Mouse (Mus musculus) neural tube, embryonic 13.5 days (tissue): Measurements from ENCODE around the gene Hsfy2. TPM values are rescaled to one million over a fixed set of nuclear protein-coding genes. Genes with fewer than 3 reads are reported as not detected.

Experiments
- ATAC-seq: fragments of 200-750 bp; cut with Nextera tagmentation; 2 replicates; pipeline ENCODE4 v1.8.0; 2017; ENCODE audit warnings: low read depth, mild to moderate bottlenecking, moderate TSS enrichment, moderate library complexity
- H3K27ac ChIP-seq: fragments of 300-500 bp; sonication (generic); replicated peaks from 2 replicates; pipeline ENCODE4 v1.5.1; 2015; ENCODE audit warnings: moderate library complexity, mild to moderate bottlenecking, inconsistent platforms
- H3K27me3 ChIP-seq: fragments of 300-500 bp; sonication (generic); 2 replicates; pipeline ENCODE4 v1.6.1; 2015; ENCODE audit warnings: mild to moderate bottlenecking, inconsistent platforms
- H3K36me3 ChIP-seq: fragments of 300-500 bp; sonication (generic); 2 replicates; pipeline ENCODE4 v1.6.1; 2015; ENCODE audit warnings: mild to moderate bottlenecking, inconsistent platforms
- H3K4me1 ChIP-seq: fragments of 300-500 bp; sonication (generic); replicated peaks from 2 replicates; pipeline ENCODE4 v1.6.1; 2015; ENCODE audit warnings: inconsistent platforms
- H3K4me2 ChIP-seq: fragments of 300-500 bp; sonication (generic); 2 replicates; pipeline ENCODE4 v1.6.1; 2015; ENCODE audit warnings: inconsistent platforms, mild to moderate bottlenecking, moderate library complexity
- H3K4me3 ChIP-seq: fragments of 300-500 bp; sonication (generic); 2 replicates; pipeline ENCODE4 v1.5.1; 2015; ENCODE audit warnings: mild to moderate bottlenecking, inconsistent platforms
- H3K9ac ChIP-seq: fragments of 300-500 bp; sonication (generic); 2 replicates; pipeline ENCODE4 v1.6.1; 2015; ENCODE audit warnings: moderate library complexity, mild to moderate bottlenecking, inconsistent platforms
- H3K9me3 ChIP-seq: fragments of 300-500 bp; sonication (generic); 2 replicates; pipeline ENCODE4 v1.6.1; 2016; ENCODE audit warnings: inconsistent platforms
- WGBS: fragments of 180-500 bp; shearing (Covaris S2); methylation state at CpG from one replicate; pipeline ENCODE4 v1.1.7; 2015; 5-methylcytosine and 5-hydroxymethylcytosine counted together
- polyA plus RNA-seq: library from polyadenylated mRNA; unstranded; fragments of >200 nt; fragmentation: Nextera tagmentation; extraction: Ambion mirVana; gene quantifications from 2 replicates; pipeline ENCODE4 v1.2.1, GENCODE M21; 2015

The Hsfy2 gene
- not detected in 2 replicates for polyA plus RNA-seq

DNA sequence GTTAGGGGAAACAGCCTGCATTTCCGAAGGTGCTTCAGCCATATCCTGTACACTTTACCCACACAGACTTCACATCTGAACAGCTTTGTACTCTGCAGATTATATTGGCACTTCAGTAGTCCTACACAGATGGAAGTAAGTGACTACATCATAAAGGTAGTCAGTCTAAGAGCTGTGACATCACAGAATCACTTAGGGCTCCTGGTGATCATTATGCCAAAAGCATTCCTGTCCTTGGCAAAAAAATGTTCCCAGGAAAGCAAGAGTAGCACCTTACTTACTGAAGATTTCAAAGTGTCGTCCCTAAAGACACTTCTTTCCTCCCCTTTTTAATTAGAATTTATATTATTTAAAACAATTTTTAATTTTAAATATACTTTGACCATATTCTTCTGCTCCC, at the start of gene Hsfy2:
TSS of gene Hsfy2 (minus strand) at position 101 of the 400 bp plus-strand sequence.
- H3K4me1 ChIP-seq: no peaks in the 10 kb centered on the region
- no peaks in the 10 kb centered on the region for H3K9me3 ChIP-seq
- ATAC-seq: no peak
- H3K27me3 ChIP-seq: no peaks in the 10 kb centered on the region
- no peak within 1 kb of the TSS for H3K4me2 ChIP-seq
- H3K27ac ChIP-seq: no peak within 1 kb of the TSS
- no peak within 1 kb of the TSS for H3K4me3 ChIP-seq
- 88% methylated on average over 2 of the region's 2 CpGs for WGBS
- H3K36me3 ChIP-seq: no peaks in the 10 kb centered on the region
- no peak within 1 kb of the TSS for H3K9ac ChIP-seq

DNA sequence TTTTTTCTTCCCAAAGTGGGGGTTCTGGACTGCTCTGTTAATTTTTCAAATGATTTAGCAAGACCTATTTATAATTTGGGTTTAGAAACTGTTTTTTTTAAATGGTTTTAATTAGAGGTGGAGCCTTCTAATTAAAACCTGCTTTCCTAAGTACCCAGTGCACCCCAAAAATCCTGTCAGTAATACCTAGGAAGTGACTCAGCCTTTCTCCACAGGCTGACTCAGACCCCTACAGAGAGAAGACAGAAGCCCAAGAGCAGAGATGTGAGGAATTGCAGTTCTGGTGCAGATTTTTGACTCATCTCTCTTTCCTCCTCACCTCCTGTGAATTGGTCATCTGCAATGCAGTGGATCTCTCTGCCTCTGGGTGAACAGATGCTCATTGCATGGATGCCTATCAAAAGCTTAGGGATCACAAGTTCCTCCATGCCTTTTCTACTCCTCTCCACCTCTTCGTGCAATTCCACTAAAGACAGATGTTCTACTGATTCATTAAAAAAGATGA, 47.9 kb upstream of the Hsfy2 start:
- H3K27me3 ChIP-seq: no peaks in the 10 kb centered on the region
- H3K36me3 ChIP-seq: no peaks in the 10 kb centered on the region
- WGBS: 93% methylated on average over 1 of the region's 1 CpGs
- H3K4me2 ChIP-seq: no peak overlapping the region
- H3K4me1 ChIP-seq: no peaks in the 10 kb centered on the region
- H3K9me3 ChIP-seq: no peaks in the 10 kb centered on the region
- H3K4me3 ChIP-seq: no peak overlapping the region
- no peak overlapping the region for H3K27ac ChIP-seq
- ATAC-seq: no peak
- no peak overlapping the region for H3K9ac ChIP-seq

DNA sequence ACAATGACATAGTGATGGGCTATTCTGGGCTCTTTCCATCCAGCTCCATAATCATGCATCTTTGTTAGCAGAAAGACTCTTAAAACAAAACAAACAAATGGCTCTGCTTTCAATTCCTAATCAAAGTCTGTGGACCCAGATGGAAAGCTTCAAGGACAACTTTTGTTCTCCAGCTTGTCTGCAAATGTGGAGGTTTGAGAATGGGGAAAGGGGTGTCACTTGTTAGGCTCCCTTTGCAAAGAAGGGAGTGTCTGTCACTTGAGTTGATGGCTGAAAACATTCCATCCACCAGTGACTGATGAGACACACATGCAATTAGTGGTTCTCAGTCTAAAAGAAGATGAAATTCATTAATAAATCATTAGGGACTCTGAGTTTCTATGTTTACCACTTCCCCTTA, 47.3 kb upstream of the Hsfy2 start:
- ATAC-seq: no peak
- Histone ChIP-seq H3K4me2 (no peak overlapping the region), H3K9me3 (no peaks in the 10 kb centered on the region)

GRCm38 (mm10) chr1:56681258-56681657, 44.0 kb upstream of the Hsfy2 start:
- 82% methylated on average over 2 of the region's 2 CpGs for WGBS
- ATAC-seq: no peak
- Histone ChIP-seq H3K4me1 (no peaks in the 10 kb centered on the region), H3K27me3 (no peaks in the 10 kb centered on the region), H3K27ac (no peak overlapping the region), H3K4me3 (no peak overlapping the region), H3K9ac (no peak overlapping the region), H3K9me3 (no peaks in the 10 kb centered on the region), H3K4me2 (no peak overlapping the region), H3K36me3 (no peaks in the 10 kb centered on the region)

More for the DNA sequence above, 47.3 kb upstream of the Hsfy2 start:
- no peak overlapping the region for H3K4me3 ChIP-seq
- H3K27me3 ChIP-seq: no peaks in the 10 kb centered on the region
- H3K36me3 ChIP-seq: no peaks in the 10 kb centered on the region
- H3K9ac ChIP-seq: no peak overlapping the region
- H3K27ac ChIP-seq: no peak overlapping the region
- H3K4me1 ChIP-seq: no peaks in the 10 kb centered on the region

DNA sequence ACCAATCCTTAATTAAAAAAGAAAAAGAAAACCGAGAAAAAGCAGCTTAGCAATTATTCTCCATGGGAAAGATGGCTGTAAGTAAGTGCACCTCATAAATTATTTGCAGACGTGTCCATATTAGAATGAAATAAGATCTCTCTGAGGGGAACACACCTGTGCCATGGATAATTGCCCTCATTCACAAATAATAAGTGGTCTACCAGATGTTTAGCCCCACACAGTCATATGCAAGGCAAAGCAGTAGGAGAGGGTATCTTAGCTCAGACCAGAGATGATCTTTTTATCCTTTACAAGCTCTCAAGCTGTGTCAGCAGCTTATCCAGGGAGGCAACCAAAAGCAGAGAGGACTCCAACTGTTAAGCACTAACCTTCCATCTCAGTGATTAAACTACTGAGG, 38.0 kb upstream of the Hsfy2 start:
- H3K27ac ChIP-seq: no peak overlapping the region
- no peak overlapping the region for H3K9ac ChIP-seq
- no peaks in the 10 kb centered on the region for H3K36me3 ChIP-seq
- 39% methylated on average over 2 of the region's 2 CpGs for WGBS
- no peak overlapping the region for H3K4me2 ChIP-seq
- H3K9me3 ChIP-seq: no peaks in the 10 kb centered on the region
- no peak for ATAC-seq
- peaks cover 19% of the 10 kb centered on the region for H3K4me1 ChIP-seq
- H3K27me3 ChIP-seq: no peaks in the 10 kb centered on the region
- no peak overlapping the region for H3K4me3 ChIP-seq

DNA sequence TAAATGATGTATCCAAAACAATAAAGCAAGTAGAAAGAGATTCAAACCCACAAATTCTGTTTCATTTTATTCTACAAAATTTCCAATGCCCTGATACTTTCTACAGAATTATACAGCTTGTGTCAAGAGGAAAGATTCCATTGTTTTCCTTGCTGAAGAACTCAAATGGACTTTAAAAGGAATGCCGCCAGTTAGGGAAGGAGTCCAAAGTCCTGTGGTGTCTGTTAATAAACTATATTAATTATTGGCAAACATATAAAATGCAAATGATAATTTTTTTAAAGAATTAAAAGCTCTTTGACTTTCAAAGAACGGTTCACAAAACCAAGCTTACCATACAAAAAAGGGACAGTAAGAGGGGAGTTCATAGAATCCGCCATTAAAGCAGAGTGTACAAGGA, 37.4 kb upstream of the Hsfy2 start:
- Histone ChIP-seq H3K4me1 (peaks cover 21% of the 10 kb centered on the region), H3K9ac (no peak overlapping the region), H3K27me3 (no peaks in the 10 kb centered on the region), H3K4me2 (no peak overlapping the region), H3K36me3 (no peaks in the 10 kb centered on the region), H3K9me3 (no peaks in the 10 kb centered on the region), H3K4me3 (no peak overlapping the region), H3K27ac (no peak overlapping the region)
- WGBS: 92% methylated on average over 3 of the region's 3 CpGs
- no peak for ATAC-seq

DNA sequence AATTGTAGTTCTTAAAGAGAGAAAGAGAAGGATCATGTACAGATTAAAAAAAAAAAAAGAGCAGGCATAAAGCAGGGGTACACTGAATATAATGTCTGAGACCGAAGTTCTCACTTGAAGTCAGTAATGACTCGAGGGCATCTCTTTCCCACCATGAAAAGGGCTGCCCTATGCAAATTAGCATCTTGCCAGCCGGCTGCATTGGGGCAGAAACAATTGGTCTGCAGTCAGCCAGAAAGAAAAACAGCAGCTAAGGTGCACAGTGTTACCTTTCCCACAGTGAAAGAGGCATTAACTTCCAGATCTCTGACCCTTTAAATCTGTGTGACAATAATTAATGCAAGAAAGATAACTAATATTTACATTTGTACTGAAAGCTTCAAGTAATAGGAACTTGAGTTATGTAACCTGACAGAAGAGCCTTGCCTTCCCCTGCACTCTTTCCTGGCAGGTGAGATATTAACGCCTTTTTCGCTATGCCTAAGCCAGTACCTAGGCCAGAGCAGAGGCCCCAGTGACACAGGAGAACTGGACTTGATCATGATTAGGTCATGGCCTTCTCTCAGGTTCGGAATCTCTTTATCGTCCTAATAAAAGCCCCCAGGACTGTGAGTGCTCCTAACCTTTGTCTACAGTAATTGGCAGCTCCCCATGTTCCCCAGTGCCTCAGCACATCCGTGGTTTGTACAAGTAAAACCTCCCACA, 34.2 kb upstream of the Hsfy2 start:
- no peaks in the 10 kb centered on the region for H3K9me3 ChIP-seq
- no peak overlapping the region for H3K4me3 ChIP-seq
- no peak overlapping the region for H3K27ac ChIP-seq
- no peak overlapping the region for H3K9ac ChIP-seq
- no peak overlapping the region for H3K4me2 ChIP-seq
- no peak for ATAC-seq
- H3K27me3 ChIP-seq: no peaks in the 10 kb centered on the region
- peaks cover 21% of the 10 kb centered on the region for H3K4me1 ChIP-seq
- no peaks in the 10 kb centered on the region for H3K36me3 ChIP-seq
- 40% methylated on average over 8 of the region's 8 CpGs for WGBS

DNA sequence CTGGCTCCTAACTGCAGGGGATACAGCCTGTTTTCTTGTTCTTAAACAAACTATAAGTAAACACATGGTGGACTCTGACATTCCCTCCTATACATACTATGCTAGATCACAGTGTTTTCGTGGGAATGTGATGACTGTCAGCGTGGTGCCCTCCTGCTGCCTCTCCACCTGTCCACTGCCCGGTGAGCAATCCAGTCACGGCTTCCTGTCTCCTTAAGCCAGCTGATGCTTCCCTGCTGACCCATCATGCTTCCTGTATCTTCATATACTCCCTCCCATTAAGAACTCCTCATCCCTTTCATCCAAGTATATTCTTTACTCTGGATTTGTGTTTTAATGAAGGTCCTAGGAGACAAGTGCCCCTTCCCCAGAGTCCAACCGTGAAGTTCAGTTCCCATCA, 33.3 kb upstream of the Hsfy2 start:
- Histone ChIP-seq H3K9ac (no peak overlapping the region), H3K27me3 (no peaks in the 10 kb centered on the region), H3K36me3 (no peaks in the 10 kb centered on the region), H3K4me1 (peaks cover 21% of the 10 kb centered on the region), H3K4me3 (no peak overlapping the region), H3K9me3 (no peaks in the 10 kb centered on the region), H3K4me2 (no peak overlapping the region), H3K27ac (no peak overlapping the region)
- WGBS: 64% methylated on average over 5 of the region's 5 CpGs
- no peak for ATAC-seq

DNA sequence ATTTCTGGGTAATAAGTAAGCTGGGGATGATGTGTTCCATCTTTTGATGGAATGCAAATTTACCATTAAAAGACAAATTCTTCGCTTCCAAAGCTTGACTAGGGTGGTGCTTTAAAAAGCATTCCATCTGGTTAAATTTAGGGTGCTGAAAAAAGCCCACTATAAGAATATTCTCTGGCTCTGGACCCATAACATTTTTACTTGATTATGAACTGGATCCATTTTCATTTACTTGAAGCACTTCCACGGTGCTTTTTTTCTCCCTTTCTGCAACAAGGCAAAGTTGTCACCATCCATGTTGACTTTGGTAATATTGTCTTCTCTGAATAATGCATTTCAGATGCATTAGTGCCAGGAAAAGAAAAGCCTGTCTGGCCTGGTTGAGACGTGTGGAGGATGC, 27.4 kb upstream of the Hsfy2 start:
- 85% methylated on average over 3 of the region's 3 CpGs for WGBS
- no peaks in the 10 kb centered on the region for H3K36me3 ChIP-seq
- H3K4me1 ChIP-seq: no peaks in the 10 kb centered on the region
- no peak for ATAC-seq
- H3K9me3 ChIP-seq: no peaks in the 10 kb centered on the region
- H3K27ac ChIP-seq: no peak overlapping the region
- no peak overlapping the region for H3K4me3 ChIP-seq
- H3K4me2 ChIP-seq: no peak overlapping the region
- H3K9ac ChIP-seq: no peak overlapping the region
- H3K27me3 ChIP-seq: no peaks in the 10 kb centered on the region

DNA sequence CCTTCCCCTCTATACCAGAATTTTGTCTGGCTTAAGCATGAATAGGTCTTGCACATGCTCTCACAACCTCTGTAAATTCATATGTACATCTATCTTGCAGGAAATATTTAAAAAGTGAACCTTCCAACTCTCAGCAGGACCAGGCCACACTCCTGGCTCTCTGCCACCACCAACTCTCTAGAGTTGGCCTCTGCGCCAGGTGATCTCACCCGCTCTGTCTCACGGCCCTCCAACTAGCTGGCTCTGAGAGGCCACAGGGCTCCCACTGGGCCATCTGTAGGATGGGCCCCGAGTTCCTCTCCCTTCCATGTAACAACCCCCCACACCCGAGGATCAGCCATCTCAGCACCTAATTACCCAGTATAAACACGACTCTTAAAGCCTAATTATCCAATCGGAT, 10.4 kb downstream of the Hsfy2 start:
- Histone ChIP-seq H3K4me3 (no peak overlapping the region), H3K27ac (no peak overlapping the region), H3K4me1 (no peaks in the 10 kb centered on the region), H3K9ac (no peak overlapping the region), H3K36me3 (no peaks in the 10 kb centered on the region), H3K4me2 (no peak overlapping the region), H3K9me3 (no peaks in the 10 kb centered on the region), H3K27me3 (no peaks in the 10 kb centered on the region)
- ATAC-seq: no peak
- 84% methylated on average over 7 of the region's 7 CpGs for WGBS

DNA sequence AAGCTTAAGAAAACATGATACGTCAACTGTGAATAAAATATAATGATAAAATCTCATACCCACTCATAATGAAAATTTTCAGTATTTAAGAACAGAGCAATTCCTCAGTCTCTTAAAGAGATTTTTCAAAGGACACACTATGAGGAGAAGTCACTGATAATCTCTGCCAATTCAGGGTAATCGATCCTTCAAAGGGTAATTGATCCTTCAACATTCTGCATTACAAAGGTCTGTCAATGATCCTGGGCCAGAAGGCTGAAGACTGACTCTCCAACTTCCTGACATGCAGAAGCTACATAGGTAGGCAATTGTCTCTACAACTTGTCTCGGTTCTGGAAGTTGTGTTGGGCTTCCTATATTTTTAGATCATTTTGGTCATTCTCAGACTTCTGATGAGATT, 12.9 kb downstream of the Hsfy2 start:
- Histone ChIP-seq H3K9ac (no peak overlapping the region), H3K27ac (no peak overlapping the region), H3K27me3 (no peaks in the 10 kb centered on the region), H3K36me3 (no peaks in the 10 kb centered on the region), H3K4me2 (no peak overlapping the region), H3K4me3 (no peak overlapping the region), H3K4me1 (no peaks in the 10 kb centered on the region), H3K9me3 (no peaks in the 10 kb centered on the region)
- no peak for ATAC-seq
- 77% methylated on average over 3 of the region's 3 CpGs for WGBS

- no peak overlapping the region for H3K9ac ChIP-seq
- no peak overlapping the region for H3K4me3 ChIP-seq
- no peaks in the 10 kb centered on the region for H3K36me3 ChIP-seq
- no peak overlapping the region for H3K27ac ChIP-seq
- no peak overlapping the region for H3K4me2 ChIP-seq
- no peaks in the 10 kb centered on the region for H3K4me1 ChIP-seq
- 92% methylated on average over 1 of the region's 1 CpGs for WGBS
- H3K9me3 ChIP-seq: no peaks in the 10 kb centered on the region
- no peaks in the 10 kb centered on the region for H3K27me3 ChIP-seq
- no peak for ATAC-seq
These were observed 24.9 kb downstream of the Hsfy2 start for GRCm38 (mm10) chr1:56612384-56612783.
